Mouse (Mus musculus): ENCODE results near the gene Sptlc2.

The Sptlc2 gene

GRCm38 (mm10) chr12:87388122-87388774 lies at the start of gene Sptlc2:
Gene Sptlc2, minus strand, starts transcription at chr12:87388355.
- DNase-seq (ENCODE audit: low spot score): peak; percentile 100

- DNase-seq (ENCODE audit: low spot score): no peak
These were observed 40.7 kb upstream of the Sptlc2 start for GRCm38 (mm10) chr12:87428885-87429284.

- no peak for DNase-seq (ENCODE audit: low spot score)
These were observed 40.1 kb upstream of the Sptlc2 start for GRCm38 (mm10) chr12:87428295-87428694.

- DNase-seq (ENCODE audit: low spot score): no peak
These were observed 38.3 kb upstream of the Sptlc2 start for GRCm38 (mm10) chr12:87426354-87427031.

- no peak for DNase-seq (ENCODE audit: low spot score)
These were observed 36.4 kb upstream of the Sptlc2 start for GRCm38 (mm10) chr12:87424516-87424915.

- DNase-seq (ENCODE audit: low spot score): no peak
These were observed 35.5 kb upstream of the Sptlc2 start for GRCm38 (mm10) chr12:87423700-87424099.

- no peak for DNase-seq (ENCODE audit: low spot score)
These were observed 33.8 kb upstream of the Sptlc2 start for GRCm38 (mm10) chr12:87421708-87422507.

- DNase-seq (ENCODE audit: low spot score): no peak
These were observed 31.9 kb upstream of the Sptlc2 start for GRCm38 (mm10) chr12:87419974-87420485.

GRCm38 (mm10) chr12:87418921-87419320 lies 30.8 kb upstream of the Sptlc2 start:
- peak; percentile 89 for DNase-seq (ENCODE audit: low spot score)

GRCm38 (mm10) chr12:87416690-87417089 lies 28.5 kb upstream of the Sptlc2 start:
- DNase-seq (ENCODE audit: low spot score): peak; percentile 69

GRCm38 (mm10) chr12:87415358-87415757 lies 27.2 kb upstream of the Sptlc2 start:
- no peak for DNase-seq (ENCODE audit: low spot score)

- peak; percentile 86 for DNase-seq (ENCODE audit: low spot score)
These were observed 25.1 kb upstream of the Sptlc2 start for GRCm38 (mm10) chr12:87413179-87413790.

- no peak for DNase-seq (ENCODE audit: low spot score)
These were observed 22.8 kb upstream of the Sptlc2 start for GRCm38 (mm10) chr12:87410999-87411398.

- DNase-seq (ENCODE audit: low spot score): no peak
These were observed 21.0 kb upstream of the Sptlc2 start for GRCm38 (mm10) chr12:87409123-87409522.

GRCm38 (mm10) chr12:87407869-87408605 lies 19.9 kb upstream of the Sptlc2 start:
- peak; percentile 56 for DNase-seq (ENCODE audit: low spot score)

GRCm38 (mm10) chr12:87405721-87406120 lies 17.6 kb upstream of the Sptlc2 start:
- DNase-seq (ENCODE audit: low spot score): no peak

- no peak for DNase-seq (ENCODE audit: low spot score)
These were observed 17.0 kb upstream of the Sptlc2 start for GRCm38 (mm10) chr12:87405165-87405564.

GRCm38 (mm10) chr12:87401883-87402282 lies 13.7 kb upstream of the Sptlc2 start:
- DNase-seq (ENCODE audit: low spot score): no peak

GRCm38 (mm10) chr12:87399119-87399819 lies 11.1 kb upstream of the Sptlc2 start:
- no peak for DNase-seq (ENCODE audit: low spot score)

GRCm38 (mm10) chr12:87397811-87398417 lies 9.8 kb upstream of the Sptlc2 start:
- no peak for DNase-seq (ENCODE audit: low spot score)
